Mouse (Mus musculus): ENCODE results near the gene Odf4.
"Not testable (repeated sequence)": the region's sequence is repeated elsewhere in the genome, so short reads cannot be mapped to it uniquely, and the experiment has no call there.

Gene Odf4

DNA sequence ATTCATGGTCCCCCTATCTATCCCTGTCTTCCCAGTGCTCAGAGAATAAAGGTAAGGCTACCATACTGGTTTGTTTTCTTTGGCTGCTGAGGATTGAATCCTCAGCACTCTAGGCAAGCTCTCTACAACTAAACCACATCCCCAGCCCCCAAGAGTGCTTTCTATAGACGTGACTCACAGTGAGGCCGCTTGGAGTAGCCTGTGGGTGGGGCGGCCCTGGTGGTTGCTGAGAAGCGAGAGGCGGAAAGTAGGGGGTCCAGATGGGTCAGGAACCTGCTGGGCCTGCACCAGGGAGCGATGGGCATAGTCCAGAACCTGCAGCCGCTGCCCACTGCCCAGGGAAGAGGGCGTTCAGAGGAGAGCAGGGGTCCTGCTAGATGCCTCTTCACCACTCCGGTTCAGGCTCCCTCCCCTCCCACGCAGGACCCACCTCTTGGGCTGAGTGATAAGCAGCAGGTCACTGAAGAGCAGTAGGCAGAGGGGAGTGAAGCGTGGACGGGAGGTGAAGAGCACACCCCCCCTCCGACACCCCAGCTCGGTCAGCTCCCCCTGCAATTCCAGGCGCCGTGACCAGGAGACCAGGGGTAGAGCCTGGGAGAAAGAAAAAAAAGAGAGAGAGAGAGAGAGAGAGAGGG lies 20.0 kb upstream of the Odf4 start:
- in situ Hi-C loops (cut with MboI, MseI) = no loop called here

DNA sequence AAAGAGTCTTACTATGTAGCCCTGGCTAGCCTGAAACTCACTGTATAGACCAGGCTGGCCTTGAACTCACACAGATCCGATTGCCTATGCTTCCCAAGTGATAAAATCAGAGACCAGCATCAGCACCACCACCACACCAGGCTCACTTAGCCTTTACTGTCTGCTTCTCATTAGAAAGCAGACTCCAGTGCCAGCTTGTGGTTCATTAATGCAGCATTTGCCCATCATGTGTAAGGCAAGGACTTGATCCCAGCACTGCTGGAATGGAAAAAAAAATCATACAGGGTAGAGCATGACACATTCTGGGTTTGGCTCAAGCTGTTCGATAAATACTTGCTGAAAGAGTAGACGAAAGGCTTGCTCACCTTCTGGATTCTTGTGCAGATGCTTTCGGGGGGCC lies 19.1 kb upstream of the Odf4 start:
- in situ Hi-C loops (cut with MboI, MseI) = no loop called here

DNA sequence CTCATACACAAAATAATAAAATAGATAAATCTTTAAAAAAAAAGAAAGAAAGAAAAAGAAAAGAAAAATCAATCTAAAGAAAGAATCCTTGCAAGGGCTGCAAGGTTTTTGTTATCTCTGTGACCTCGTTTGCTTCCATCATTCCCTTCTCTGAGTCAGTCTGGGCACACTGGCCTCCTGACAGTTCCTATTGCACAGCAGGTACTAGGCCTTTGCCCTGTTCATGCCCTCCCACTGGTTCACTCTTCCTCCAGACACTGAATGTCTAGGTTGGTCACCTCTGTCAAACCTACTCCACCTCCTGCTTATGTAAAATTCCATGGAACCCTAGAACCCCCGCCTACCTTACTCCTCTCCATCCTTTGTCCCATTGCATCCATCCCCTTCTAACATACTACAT lies 18.4 kb upstream of the Odf4 start:
- in situ Hi-C loops (cut with MboI, MseI) = no loop called here

DNA sequence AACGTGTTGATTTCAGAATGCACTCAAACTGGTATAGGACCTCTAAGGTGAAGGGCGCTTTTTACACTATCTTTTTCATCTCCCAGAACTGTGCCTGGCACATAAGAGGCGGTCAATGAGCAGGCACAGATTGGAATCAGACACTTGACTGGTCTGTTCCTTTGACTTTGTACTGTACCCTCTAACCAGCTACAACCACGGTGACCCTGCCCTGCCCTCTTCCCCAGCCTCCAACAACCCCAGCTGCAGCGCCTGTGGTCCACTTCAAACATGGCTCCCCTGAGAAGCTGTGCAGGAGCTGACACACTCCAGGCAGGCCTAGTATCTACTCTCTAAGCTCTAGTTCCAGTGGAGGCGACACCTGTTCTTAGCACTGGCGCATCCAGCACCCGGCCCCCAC lies 15.8 kb upstream of the Odf4 start:
- in situ Hi-C loops (cut with MboI, MseI) = no loop called here

DNA sequence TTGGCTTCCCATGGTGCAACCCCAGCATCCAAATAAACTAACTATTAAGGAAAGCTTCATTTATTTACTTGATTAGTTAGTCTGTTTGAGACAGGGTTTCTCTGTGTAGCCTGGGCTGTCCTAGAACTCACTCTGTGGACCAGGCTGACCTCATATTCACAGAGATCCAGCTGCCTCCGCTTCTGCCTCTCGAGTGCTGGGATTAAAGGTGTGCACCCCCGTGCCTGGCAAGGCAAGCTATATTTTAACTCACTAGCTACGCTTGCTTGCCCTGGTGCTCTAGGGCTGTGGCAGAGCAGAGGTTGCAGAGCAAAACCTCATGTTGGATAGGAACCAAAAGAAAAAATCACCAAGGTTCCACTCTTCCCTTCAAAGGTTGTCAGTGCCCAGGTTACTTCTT lies 13.6 kb upstream of the Odf4 start:
- in situ Hi-C loops (cut with MboI, MseI) = no loop called here

DNA sequence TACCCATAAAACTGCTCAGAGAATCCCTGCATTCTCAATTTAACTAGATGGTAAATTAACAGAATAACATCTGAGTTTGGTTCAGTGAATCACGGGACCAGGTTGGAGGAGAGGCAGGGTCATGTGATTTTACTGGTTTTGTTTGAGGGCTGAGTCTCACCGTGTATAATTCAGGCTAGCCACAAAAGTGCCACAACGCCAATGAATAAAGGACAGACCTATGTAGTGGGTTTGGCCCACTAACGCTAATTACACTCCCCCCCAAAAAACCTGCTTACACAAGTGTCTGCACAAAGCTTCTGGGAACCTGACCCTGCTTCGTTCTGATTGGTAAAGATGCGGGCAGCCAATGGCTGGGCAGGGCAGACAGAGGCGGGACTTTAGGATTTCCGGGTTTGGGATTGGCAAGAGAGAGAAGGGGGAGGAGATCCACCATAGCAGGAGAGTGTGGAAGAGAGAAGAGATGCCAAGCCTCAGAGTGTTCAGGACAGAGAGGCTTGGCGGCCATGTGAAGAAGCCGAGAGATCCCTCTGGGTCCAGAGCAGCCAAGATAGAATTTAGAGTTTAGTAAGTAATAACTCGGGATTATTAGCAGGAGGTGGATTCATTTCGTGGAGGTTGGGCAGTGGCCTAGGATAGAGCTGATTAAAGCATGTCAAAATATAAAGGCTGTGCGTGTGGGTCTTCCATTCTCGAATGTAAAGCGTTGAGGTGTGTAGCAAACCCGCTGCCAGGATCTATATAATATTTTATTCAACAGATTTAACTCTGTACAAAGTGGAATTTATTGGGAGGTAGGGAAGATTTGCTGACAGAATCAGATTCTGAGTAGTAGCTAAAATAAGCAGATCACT lies 12.8 kb upstream of the Odf4 start:
- in situ Hi-C loops (cut with MboI, MseI) = no loop called here

DNA sequence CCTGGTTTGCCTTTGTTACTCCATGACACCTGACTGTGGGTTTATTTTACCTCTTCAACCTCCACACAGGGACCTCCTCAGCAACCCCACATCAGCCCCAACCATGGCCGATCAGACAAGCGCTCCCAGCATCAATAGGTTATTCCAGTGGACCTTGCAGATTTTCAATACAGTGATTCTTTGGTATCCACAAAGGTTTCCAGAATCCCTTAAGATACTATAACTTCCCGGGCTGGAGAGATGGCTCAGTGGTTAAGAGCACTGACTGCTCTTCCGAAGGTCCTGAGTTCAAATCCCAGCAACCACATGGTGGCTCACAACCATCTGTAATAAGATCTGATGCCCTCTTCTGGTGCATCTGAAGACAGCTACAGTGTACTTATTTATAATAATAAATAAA lies 10.1 kb upstream of the Odf4 start:
- in situ Hi-C loops (cut with MboI, MseI) = not testable (repeated sequence)

DNA sequence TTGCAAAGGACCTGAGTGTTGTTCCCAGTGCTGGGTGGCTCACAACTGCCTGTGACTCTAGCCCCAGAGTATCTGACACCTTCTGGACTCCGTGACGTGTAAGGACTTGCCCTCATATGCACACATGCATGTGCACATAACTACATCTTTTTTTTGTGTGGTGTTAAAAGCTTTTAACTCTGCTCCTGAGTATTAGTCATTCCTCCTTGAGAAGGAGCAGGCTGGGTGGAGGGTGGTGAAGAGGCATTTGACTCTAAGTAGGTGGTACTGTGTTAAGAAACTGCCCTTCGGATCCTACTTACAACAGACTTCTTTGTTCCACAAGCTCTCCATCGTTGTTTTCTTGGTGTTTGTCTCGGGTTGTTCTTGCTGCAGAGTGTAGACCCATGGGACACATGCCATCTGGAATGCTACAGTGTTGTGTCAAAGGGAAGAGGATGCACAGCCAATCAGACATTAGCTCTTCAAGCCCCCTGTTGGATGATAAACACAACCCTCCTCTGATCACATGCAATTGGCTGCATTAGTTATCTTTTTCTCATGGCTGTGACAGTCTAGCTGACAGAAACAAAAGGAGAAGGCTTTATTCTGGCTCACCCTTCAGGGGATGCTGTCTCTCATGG lies 7.1 kb upstream of the Odf4 start:
- in situ Hi-C loops (cut with MboI, MseI) = no loop called here

DNA sequence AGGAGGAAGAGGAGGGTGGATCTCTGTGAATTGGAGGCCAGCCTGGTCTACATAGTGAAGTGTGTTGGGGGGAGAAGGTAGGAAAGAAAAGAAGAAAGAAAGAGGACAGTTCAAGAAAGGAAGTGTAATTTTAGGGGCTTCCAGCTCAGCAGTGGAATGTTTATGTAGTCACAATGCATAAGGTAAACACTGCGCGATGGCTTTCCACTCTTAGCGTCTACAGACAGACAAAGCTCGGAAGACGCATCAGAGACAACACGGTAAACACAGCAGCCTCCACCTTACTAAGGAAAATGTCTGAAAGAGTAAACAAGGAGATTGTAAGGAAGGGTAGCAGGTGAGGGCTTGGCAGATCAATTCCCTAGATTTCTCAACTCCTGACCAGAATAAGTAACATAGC lies 3.1 kb upstream of the Odf4 start:
- in situ Hi-C loops (cut with MboI, MseI) = no loop called here

DNA sequence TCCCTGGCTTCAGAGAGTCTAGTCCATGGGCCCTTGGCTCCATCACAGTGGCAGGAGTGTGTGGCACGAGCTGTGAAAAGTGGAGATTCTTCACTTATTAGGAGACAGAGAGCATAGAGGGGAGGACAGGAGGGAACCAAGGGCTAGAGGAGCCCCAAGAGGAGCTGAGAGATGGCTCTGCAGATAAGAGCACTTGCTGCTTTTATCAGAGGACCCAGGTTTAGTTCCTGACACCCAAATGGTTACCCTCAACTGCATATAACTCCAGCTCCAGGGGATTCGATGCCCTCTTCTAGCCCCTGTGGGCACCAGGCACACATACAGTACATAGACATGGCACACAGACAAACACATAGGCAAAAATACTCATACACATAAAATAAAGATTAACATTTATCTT lies 2.1 kb downstream of the Odf4 start:
- in situ Hi-C loops (cut with MboI, MseI) = no loop called here

DNA sequence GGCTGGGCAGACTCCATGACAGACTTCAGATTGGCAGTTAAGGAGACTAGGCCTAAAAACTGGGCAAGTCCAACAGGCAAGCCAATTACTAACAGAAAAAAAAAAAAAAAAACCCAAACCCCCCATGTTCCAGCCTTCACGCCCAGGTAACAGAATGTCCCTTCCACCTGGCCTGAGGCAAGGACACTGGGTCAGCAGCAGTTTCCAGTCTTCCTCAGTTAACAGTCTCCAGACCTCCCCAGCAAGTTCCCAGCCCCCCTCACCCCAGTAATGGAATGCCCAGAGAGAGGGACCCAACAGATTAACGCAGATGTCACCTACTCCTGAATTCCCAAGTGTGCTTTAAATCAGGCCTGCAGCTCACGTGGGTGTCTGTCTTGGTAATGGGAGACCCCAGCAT lies 3.7 kb downstream of the Odf4 start:
- in situ Hi-C loops (cut with MboI, MseI) = no loop called here

DNA sequence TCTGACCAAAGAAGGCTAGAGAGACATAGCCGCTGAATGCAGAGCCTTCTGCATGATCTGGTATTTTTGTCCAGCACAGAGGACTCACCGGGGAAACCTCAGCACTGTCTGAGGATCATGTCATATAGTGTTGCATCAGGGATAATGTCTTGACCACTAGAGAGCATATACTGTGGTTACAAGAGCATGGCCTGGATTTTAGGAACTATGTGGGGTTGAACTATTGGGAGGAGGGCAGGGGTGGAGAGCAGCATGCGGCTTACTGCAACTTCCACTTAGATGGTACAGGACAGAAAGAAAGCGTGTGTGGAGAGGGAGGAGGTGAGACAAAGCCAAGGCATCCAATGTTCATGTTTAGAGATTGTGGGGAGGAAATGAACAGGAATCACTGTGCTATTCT lies 12.3 kb downstream of the Odf4 start:
- in situ Hi-C loops (cut with MboI, MseI) = no loop called here

DNA sequence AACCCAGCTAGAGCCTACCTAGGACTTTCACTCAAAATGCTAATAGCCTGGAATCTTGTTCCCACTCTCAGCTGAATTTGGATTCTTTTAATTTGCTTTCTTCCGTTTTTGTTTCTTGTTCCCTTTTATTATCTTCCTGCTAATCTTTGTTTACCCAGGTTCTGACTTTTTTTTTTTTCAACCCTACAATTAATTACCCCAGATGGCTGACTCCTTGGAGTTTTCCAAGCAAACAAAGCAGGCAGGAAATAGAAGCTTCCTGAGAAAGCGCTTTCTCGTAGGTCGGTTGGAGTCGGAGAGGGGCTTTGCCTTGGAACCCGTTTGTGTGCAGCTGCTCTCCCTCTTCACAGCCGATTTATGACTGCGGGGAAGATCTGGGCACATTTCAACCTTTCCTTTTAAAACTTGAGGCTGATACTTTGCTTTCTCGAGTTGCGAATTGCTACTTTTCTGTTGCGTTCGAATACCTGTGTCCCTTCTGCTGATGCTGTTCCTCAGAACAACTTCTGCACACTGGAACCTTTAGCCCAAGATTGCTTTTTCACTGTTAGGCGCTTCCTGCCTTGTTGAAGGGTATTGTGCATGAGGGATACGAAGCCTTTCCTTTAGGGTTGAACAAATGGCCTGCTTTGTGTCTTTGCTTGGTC lies 15.2 kb downstream of the Odf4 start:
- in situ Hi-C loops (cut with MboI, MseI) = no loop called here

DNA sequence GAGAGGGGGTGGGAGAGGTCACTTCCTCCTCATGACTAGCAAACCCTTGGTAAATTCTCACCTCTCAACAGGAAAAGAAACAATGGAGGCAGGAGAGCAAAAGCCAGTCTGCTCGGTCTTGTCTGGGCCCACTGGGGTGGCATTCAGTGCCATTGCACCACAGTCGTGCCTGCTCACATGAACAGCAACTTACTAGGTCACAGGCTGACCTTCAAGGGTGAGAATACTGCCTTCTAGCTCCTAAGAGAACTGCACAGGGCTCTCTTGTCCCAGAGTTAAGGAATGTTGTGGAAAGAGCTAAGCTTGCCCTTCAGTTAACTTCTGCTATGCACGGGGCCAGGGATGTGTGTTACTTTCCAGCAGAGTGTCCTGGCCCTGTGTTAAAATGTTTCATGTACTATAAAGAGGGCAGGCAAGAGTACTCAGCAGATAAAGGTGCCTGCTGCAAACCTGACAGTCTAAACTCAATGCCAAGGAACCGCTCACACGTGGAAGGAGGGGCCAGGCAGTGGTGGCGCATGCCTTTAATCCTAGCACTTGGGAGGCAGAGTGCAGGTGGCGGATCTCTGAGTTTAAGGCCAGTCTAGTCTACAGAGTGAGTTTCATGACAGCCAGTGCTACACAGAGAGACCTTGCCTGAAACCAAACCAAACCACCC lies 17.9 kb downstream of the Odf4 start:
- in situ Hi-C loops (cut with MboI, MseI) = loop anchor here (5.0 kb wide), 1 partner anchor 93 kb away; no protein-coding TSS in a partner anchor

DNA sequence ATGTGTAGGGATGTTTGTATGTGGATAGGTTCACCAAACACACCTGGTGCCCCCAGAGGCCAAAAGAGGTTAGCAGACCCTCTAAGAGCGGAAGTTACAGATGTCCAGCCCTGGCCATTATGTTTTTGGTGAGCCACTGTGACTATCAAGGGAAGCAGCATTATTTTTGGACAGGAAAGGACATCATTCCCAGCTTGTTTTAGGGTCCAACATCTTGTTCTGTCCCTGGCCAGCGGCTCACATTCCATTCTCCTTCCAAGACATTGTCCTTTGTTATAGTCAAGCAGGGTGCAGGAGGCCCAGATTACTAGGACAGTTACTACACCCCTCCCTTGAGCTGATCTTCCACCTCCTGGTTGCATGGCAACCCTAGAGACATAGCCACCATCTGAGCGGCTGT lies 19.6 kb downstream of the Odf4 start:
- in situ Hi-C loops (cut with MboI, MseI) = loop anchor here (5.0 kb wide), 1 partner anchor 95 kb away; no protein-coding TSS in a partner anchor

DNA sequence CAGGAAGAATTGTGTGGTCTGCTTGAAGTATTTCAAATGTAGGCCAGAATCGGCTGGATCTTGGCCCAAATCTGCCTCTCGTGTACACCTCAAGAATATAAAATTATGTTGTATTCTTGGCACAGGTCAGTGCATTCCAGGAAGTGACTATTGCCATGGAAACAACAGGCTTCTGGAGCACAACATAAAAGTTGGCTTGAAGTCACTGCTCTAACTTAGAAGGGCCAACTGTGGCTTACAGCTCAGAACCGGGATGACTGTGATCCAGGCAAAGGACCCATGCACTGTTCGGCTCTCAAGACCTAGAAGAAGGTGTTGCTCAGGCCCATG lies 20.5 kb downstream of the Odf4 start:
- in situ Hi-C loops (cut with MboI, MseI) = loop anchor here (5.0 kb wide), 1 partner anchor 96 kb away; no protein-coding TSS in a partner anchor

DNA sequence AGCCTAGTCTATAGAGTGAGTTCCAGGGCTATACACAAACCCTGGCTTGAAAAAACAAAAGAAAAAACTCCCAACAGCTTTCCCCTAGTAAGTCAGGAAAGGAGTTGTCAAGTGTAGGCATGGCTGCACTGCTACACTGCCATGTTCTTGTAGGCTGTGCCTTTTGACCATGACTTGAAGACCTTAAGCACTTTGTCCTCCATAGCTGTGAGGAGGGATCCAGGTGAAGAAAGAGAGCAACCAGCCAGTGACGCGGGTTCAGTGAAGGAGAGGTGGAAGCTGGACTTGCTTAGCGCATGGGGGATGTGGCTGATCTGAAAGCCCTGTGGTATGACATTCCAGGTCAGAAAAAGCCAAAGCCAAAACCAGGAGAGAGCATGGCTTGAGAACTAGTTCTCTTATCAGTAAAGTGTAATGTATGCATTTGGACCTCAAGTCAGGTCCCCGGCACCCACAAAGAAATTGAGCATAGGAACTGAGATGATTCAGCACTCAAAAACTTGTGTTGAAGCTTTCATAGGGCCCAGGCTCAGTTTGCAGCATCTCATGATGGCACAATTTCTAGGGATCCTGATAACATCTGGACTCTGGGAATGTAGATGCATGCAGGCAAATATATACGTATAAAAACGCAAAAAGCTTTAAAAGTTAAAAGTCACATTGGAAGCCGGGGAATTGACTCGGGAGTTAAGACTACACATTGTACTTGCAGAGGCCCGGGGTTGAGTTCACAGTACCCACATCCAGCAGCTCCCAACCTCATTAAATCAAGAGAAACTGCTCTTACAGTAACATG lies 21.0 kb downstream of the Odf4 start:
- in situ Hi-C loops (cut with MboI, MseI) = loop anchor here (5.0 kb wide), 1 partner anchor 96 kb away; no protein-coding TSS in a partner anchor

DNA sequence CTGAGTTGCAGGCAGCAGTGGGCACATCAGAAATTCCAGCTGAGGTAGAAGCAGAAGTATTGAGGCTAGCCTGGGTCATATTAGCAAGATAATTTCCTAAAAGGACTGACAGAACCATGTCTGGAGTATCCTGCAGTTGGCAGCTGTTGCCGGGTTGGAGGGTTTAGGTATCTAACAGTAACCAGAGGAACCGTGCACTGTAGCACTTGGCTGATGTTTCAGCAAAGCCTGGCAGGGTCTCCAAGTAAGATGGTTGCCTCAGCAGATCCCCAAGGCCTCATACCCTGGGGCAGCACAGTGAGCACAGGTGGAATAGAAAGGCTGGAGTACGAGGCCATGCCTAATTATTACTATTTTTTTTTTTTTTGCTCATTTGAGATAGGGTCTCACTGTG lies 21.7 kb downstream of the Odf4 start:
- in situ Hi-C loops (cut with MboI, MseI) = loop anchor here (5.0 kb wide), 1 partner anchor 97 kb away; no protein-coding TSS in a partner anchor

DNA sequence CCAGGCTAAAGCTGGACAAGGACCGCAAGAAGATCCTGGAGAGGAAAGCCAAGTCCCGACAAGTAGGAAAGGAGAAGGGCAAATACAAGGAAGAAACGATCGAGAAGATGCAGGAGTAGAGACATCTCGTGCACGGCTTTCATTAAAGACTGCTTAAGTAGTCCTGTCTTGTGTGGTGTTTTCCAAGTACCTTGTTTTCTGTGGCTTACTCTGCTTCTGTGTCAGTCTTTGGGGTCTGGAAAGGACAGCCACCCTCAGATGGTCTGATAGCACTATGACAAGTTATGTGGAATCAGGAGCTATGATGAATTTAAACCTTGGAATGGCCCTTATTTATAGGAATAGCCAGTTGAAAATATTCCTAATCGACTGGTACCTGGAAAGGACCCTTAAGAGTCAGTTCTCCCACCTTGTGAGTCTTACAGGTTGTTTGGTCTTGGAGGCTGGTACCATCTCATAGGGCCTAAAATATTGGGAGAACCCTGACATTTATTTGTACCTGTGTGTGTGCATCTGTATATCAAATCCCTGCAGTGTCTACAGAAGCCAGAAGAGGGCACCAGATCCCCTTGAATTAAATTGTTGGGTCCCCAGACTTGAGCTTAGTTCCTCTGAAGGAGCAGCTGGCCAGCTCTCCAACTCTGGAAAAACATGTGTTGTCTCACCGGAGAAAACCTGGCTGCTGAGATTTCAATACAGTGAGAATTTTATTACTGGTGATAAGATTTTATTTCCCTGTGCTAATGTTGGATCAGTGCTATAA lies 22.3 kb downstream of the Odf4 start:
- in situ Hi-C loops (cut with MboI, MseI) = loop anchor here (5.0 kb wide), 1 partner anchor 98 kb away; no protein-coding TSS in a partner anchor

DNA sequence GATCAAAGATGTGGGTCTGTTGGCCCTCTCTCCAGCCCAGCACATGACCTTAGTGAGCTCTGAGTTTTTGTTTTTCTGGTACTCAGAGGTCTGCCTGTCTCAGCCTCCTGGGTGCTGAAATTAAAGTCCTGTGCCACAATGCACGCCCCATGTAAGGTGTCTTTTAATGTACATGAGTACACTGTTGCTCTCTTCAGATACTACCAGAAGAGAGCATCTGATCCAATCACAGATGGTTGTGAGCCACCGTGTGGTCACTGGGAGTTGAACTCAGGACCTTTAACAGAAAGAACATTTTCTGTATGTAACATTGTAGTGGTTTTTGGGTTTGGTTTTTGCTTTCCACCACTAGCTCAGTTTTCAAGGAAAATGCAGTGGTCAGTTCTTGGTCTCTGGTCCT lies 23.1 kb downstream of the Odf4 start:
- in situ Hi-C loops (cut with MboI, MseI) = no loop called here

Data from T-helper 1 cell (primary cell).